In genomic region chr2:140395179-140395578, GRCm38 (mm10) we compare ENCODE assay signal across 8 mouse cellular contexts. TPM values are rescaled to one million over a fixed set of nuclear protein-coding genes. Genes with fewer than 3 reads are reported as not detected.
DNase-seq lines count a peak whose midpoint lies in the region; ATAC-seq and TF ChIP-seq lines count a peak whose summit lies in the region.

Macrod2 (plus strand) TSS chr2:140395309.

- peak; percentile 94 for TF ChIP-seq POLR2A in brain, embryonic 14.5 days (IDR thresholded peaks at IDR 0.05; ENCODE audit: borderline replicate concordance, extremely low read depth, insufficient read depth, insufficient read length, poor library complexity, severe bottlenecking)
- no peak for TF ChIP-seq POLR2A in spleen, adult 2 months (IDR thresholded peaks at IDR 0.05; ENCODE audit: low read depth, low read length)

- no peaks in the 10 kb centered on the region for H3K9me3 ChIP-seq in limb, embryonic 13.5 days
- H3K9me3 ChIP-seq in midbrain, embryonic 16.5 days (replicated peaks; ENCODE audit: control insufficient read depth, low read length, poor library complexity, severe bottlenecking) = no peaks in the 10 kb centered on the region

- peaks cover 10% of the 10 kb centered on the region; the same call in 1 of the 2 replicates for H3K4me1 ChIP-seq in limb, embryonic 13.5 days
- H3K4me1 ChIP-seq in midbrain, embryonic 16.5 days (ENCODE audit: control insufficient read depth, insufficient read depth, low read length) = peaks cover 12% of the 10 kb centered on the region
- peaks cover 9% of the 10 kb centered on the region for H3K4me1 ChIP-seq in spleen, adult 2 months (ENCODE audit: control insufficient read depth, insufficient read depth, insufficient read length)

- H3K27me3 ChIP-seq in limb, embryonic 13.5 days = peaks cover 15% of the 10 kb centered on the region
- H3K27me3 ChIP-seq in midbrain, embryonic 16.5 days (ENCODE audit: control insufficient read depth, insufficient read depth, low read depth, low read length) = no peaks in the 10 kb centered on the region
- peaks cover 9% of the 10 kb centered on the region for H3K27me3 ChIP-seq in spleen, adult 2 months (ENCODE audit: control insufficient read depth, insufficient read depth, low read length)

- H3K36me3 ChIP-seq in limb, embryonic 13.5 days = no peaks in the 10 kb centered on the region
- H3K36me3 ChIP-seq in midbrain, embryonic 16.5 days (ENCODE audit: control insufficient read depth, insufficient read depth, low read length) = no peaks in the 10 kb centered on the region
- H3K36me3 ChIP-seq in spleen, adult 2 months (ENCODE audit: control insufficient read depth, insufficient read depth, low read length) = no peaks in the 10 kb centered on the region

- peak within 1 kb of the TSS; percentile 96 for H3K4me2 ChIP-seq in limb, embryonic 13.5 days (replicated peaks)
- H3K4me2 ChIP-seq in midbrain, embryonic 16.5 days (ENCODE audit: low read length) = peak within 1 kb of the TSS; percentile 81

- 0% methylated on average over 43 of the region's 47 CpGs for WGBS in limb, embryonic 13.5 days
- WGBS in midbrain, embryonic 16.5 days = under 1% methylated on average over 36 of the region's 47 CpGs
- under 1% methylated on average over 46 of the region's 47 CpGs for WGBS in spleen, adult 2 months

- H3K9ac ChIP-seq in limb, embryonic 13.5 days = peak within 1 kb of the TSS; percentile 77
- H3K9ac ChIP-seq in midbrain, embryonic 16.5 days (ENCODE audit: low read depth, low read length) = peak within 1 kb of the TSS; percentile 78

- no peak for TF ChIP-seq CTCF in brain, embryonic 14.5 days (IDR thresholded peaks at IDR 0.05; ENCODE audit: borderline replicate concordance, extremely low read depth, insufficient read depth, insufficient read length)
- no peak for TF ChIP-seq CTCF in spleen, adult 2 months (IDR thresholded peaks at IDR 0.05; ENCODE audit: extremely low read depth, insufficient read depth, insufficient read length, insufficient replicate concordance)

- peak; percentile 99 for ATAC-seq in erythroblast, adult 5-6 weeks (replicated peaks; ENCODE audit: low FRiP score, poor library complexity, severe bottlenecking)
- peak; percentile 99 for ATAC-seq in limb, embryonic 13.5 days (ENCODE audit: low FRiP score, low read depth)
- peak; percentile 100 for ATAC-seq in midbrain, embryonic 16.5 days

- DNase-seq in 3134 (ENCODE audit: extremely low read depth, insufficient read length, low spot score) = peak; percentile 100
- DNase-seq in brain, embryonic 14.5 days (ENCODE audit: low read depth) = peak; percentile 99
- peak; percentile 97 to 98 for DNase-seq in heart, adult 9 months (ENCODE audit: low spot score in 2 of 2)
- peak; percentile 99 for DNase-seq in kidney, adult 9 months
- DNase-seq in spleen, adult 2 months (ENCODE audit: low read depth in 1 of 2, low spot score in 2 of 2) = peak; percentile 56 to 68

- peak within 1 kb of the TSS; percentile 84 for H3K4me3 ChIP-seq in limb, embryonic 13.5 days
- H3K4me3 ChIP-seq in midbrain, embryonic 16.5 days (ENCODE audit: low read depth, low read length) = peak within 1 kb of the TSS; percentile 97
- peak within 1 kb of the TSS; percentile 52 for H3K4me3 ChIP-seq in spleen, adult 2 months (ENCODE audit: extremely low read depth, insufficient read depth, insufficient read length)

- H3K27ac ChIP-seq in limb, embryonic 13.5 days = no peak within 1 kb of the TSS
- peak within 1 kb of the TSS; percentile 79 for H3K27ac ChIP-seq in midbrain, embryonic 16.5 days (ENCODE audit: low read length)
- no peak within 1 kb of the TSS for H3K27ac ChIP-seq in spleen, adult 2 months (ENCODE audit: insufficient read depth, low read length)

RNA-seq across cellular contexts. Expression of gene Macrod2, which starts in this region (rescaled TPM):
- polyA plus RNA-seq in brain, embryonic 14.5 days (2012; rRNA removed) = 13.8 and 24.1 TPM in 2 replicates
- 4.8 TPM in 1 of 2 replicates, not detected in the other for total RNA-seq in erythroblast, adult 5-6 weeks (2015; ENCODE audit: low replicate concordance)
- total RNA-seq in erythroblast, adult 5-6 weeks (2017; ENCODE audit: low replicate concordance) = 0.42 and 2.8 TPM in 2 replicates
- 34.4 and 36.9 TPM in 2 replicates for polyA plus RNA-seq in limb, embryonic 13.5 days (2015; fragmentation: Nextera tagmentation; extraction: Ambion mirVana)
- polyA plus RNA-seq in midbrain, embryonic 16.5 days (2015; fragmentation: Nextera tagmentation; extraction: Ambion mirVana) = 96.2 and 96.9 TPM in 2 replicates
- polyA plus RNA-seq in spleen, adult 2 months (2012; rRNA removed) = 1.0 and 2.2 TPM in 2 replicates
